Mouse (Mus musculus) adrenal gland, postnatal 4 days (tissue): ENCODE results near the gene Nufip1. TPM values are rescaled to one million over a fixed set of nuclear protein-coding genes. Genes with fewer than 3 reads are reported as not detected.
A peak's percentile ranks its signal among the peaks of the same experiment; 100 is the strongest.
"Not testable (repeated sequence)": the region's sequence is repeated elsewhere in the genome, so short reads cannot be mapped to it uniquely, and the experiment has no call there.

Source experiments
- DNase-seq, 2 experiments: peaks; one replicate each; pipeline ENCODE4 v3.0.0; 2021 to 2022; ENCODE audit warnings: low spot score in 2 of 2, mixed read lengths in 2 of 2
- total RNA-seq, 2 experiments: library from RNA; stranded (reverse); gene quantifications; 2 replicates each; pipeline ENCODE4 v1.2.3; 2021

Nufip1 gene
- total RNA-seq, 2 experiments from 2014 or later, result 11.9 to 12.5 TPM

DNA sequence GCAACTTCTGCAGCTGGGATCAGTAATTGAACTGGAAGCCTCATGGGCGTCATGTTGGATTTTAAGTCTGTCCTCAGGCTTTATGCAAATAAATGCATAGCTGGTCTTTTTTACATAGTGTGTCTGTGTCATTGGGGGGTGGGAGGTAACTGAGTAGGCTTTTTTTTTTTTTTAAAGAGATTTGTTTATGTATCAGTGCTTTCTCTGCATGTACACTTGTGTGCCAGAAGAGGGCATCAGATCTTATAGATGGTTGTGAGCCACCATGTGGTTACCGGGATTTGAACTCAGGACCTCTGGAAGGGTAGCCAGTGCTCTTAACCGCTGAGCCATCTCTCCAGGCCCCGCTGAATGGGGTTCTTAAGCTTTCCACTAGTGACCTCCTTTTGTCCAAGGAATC, 24.3 kb downstream of the Nufip1 start:
- DNase-seq, result no peak

DNA sequence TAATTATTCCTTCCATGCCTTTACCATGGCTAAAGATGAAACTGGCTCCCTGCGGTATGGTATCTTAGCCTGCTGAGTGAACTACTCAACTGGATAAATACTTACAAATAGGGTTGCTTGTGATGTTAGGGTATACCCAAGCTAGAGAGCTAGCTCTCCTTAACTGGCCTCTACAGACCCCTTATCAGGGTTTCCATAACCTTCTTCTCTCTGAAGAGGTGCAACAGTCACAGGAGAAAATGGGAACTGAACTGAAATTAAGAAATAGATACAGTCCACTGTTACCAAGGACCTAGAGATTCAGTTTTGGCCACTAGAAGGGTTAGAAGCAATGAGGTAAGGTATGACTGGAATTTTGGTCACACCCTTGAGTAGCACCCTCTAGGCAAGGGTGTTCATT, 34.6 kb downstream of the Nufip1 start:
- DNase-seq, result no peak

DNA sequence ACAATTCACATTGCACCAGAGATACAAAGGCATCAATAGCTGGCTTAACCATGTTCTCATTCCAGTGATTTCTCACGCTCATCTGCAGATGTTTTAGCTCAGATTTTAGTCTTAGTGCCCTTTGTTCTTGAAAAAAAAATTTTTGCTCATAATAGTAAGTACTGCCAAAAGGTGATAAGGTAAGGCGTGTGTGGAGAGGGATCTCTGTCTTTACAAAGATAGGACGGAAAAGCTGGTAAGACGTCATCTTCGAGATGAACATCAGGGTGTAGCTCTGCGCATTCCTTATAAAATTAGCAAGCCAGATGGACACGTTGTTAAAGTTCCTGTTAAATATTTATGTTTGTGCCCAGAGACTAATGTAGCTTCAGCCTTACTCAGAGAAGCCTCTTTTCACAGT, 35.2 kb downstream of the Nufip1 start:
- DNase-seq, result no peak

DNA sequence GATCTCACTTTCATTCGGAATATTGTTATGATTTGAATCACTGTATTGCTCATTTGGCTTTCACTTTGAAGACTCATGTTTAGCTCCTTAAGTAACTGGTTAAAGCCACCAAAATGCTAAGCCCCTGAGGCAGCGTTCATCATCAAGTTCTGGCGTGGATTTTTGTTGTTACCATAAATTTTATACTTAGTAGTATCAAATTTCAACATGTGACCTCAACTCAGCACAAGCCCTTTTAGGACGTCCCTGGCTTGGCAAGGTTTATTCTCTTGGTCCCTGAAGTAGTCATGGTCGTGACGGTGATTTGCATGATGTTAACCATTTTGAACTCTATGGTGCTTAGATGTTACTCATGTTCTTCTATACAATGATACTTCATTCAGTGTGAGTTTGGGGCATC, 36.4 kb downstream of the Nufip1 start:
- DNase-seq, result no peak

DNA sequence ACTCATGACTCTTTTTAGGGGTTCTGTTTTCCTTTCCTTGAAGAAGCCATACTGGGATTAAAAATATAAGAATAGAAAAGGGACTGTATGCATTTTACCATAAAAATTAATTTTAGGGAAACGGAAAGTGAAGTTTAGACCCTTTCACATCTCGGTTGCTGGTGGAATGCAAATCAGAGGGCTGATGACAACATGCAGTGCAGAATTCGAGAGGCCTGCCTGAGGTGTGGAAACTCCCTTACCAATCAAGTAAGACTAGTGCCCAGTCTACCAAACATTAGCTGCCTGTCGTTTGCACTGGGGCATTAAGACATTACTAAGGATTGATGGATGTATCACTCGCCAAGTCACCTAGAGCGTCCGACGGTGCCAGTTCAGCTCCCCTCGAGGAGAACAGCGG, 37.6 kb downstream of the Nufip1 start:
- DNase-seq, result no peak

DNA sequence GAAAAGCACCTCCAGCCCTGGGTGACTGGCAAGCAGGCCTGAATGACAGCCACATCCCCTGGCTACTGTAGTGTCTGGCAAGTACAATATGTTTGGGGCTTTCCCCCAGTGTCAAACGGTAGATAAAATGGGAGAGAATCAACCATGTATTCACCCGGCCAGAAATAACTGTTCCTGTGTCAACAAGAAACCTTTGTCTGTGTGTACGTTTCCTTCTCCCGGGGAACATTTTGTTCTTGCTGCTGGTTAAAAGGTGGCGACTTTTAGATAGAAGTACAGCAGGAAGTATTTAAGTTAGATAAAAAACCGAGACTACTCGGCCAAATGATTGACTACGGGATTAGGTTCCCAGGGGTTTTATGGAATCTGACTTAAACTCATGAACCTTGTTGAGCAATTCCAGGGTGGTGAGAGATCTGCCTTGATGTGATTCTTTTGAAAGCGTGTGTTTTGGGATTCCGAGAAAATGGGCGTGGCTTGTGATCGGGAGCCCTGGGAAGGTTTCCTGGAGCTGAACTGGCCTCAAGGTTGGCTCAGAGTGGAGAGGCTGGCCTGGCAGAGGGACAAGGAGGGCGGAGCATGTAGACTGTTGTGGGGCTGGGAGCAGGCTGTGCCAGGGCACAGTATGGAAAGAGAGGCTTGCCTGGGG, 39.0 kb downstream of the Nufip1 start:
- DNase-seq, result peak; percentile 48 to 80

DNA sequence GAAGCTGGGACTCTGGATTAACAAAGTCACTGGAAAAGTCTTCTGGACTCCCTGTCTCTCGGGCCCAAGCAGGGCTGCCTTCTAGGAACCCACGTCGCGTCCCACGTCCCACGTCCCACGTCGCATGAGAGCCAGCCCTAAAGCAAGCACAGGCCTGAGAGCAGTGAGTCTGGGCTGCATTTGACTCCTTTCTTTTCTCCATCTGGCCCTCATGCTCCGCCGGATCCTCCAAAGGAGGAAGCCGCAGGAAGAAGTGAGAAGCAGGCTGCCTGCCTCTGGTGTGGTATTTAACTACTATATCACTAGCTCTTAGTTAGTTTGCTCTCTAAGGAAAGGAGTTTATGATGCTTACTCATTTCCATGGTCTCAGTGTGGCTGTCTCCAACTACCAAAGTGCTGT, 39.8 kb downstream of the Nufip1 start:
- no peak for DNase-seq

DNA sequence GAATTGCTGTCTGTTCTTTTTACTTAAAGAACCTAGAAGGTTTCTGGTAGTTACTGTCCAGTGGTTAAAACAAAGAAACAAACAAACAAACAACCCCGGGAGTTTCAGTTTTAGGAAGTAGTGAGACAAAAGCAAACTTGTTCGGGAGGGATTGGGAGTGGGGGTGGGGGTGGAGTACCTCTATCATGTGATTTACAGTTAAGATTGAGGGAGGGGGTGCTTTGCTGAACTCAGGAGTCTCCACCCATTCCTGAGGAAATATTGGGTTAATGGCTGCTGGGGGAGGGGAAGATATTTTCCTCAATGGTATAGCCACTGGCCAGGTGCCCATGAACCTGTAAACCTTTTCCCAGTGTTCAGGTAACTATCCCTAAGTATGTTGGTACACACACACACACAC, 40.3 kb downstream of the Nufip1 start:
- no peak for DNase-seq

DNA sequence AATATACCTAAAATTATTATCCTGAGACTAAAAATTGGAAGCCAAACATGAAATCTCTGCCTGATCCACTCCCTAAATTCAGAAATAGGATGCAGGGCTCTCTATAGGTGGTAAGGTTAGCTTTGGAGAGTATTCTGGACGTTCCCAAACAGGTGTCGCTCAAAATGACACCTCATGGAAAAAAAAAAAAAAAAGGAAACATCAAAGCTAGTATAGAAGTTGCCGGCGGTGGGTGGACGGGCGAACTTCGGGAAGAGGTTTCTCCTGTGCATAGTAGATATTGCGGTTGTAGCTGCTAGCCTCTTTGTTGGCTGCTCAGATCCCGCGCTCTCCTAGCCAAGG, 41.1 kb downstream of the Nufip1 start:
- no peak for DNase-seq

DNA sequence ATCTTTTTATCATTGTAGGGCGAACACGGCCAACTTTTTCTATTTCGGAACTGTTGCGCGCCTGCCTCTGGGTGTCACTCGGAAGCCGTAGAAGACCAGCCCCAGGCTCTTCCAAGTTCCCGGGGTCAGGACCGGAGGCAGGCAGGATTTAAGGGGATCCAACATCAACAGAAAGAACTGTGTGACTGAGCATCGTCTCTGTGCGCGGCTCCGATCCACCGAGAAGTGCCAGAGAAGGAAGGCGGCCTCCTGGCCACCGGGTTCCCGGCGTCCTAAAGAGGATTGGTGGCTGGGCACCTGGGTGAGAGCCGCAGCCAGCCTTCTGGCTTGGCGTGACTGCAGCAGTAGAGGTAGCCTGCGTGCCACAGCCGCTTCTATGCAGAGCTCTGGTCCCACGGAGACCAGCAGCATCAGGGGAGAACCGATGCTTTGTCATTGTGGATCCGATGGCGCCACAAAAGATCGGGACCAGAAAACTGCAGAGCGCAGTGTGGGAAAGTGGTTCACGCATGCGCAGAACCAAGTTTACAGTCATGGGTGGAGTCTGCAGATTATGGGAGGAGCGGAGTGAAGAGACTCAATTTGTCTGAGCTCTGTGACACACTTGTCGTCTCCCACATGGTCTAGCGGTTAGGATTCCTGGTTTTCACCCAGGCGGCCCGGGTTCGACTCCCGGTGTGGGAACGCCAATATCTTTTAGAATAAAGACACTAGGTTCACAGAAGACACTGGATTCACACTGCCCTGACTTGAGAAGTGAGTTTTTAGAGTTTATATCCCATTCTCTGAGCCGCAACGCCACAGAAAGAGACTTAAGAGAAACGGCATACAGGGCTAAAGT, 41.7 kb downstream of the Nufip1 start:
- DNase-seq, result peak; percentile 86 to 89

DNA sequence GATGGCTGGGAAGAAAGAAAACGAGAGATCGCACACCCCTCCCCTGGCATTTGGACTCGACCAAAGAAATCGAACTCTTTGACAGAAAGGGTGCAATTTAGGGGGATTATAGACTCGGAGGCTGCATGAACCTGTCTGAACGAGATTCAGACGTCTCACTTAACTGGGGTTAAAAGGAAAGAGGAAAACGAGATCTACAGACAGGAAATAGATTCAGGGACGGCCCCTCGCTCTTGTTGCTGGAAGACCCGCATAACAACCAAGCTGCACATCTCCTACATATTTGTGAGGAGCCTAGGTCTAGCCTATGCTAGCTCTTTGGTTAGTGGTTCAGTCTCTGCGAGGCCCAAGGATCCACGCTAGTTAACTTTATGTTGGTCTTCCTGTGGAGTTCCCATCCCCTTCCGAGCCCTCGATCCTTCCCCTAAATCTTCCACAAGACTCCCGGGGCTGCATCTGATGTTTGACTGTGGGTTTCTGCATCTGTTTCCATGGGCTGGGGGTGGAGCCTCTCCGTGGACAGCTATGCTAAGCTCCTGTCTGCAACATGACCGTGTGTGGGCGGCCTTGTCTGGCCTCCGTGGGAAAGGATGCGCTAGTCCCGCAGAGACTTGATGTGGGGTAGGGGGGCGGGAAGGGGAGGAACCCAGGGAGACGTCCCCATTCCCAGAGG, 42.4 kb downstream of the Nufip1 start:
- DNase-seq, result no peak

DNA sequence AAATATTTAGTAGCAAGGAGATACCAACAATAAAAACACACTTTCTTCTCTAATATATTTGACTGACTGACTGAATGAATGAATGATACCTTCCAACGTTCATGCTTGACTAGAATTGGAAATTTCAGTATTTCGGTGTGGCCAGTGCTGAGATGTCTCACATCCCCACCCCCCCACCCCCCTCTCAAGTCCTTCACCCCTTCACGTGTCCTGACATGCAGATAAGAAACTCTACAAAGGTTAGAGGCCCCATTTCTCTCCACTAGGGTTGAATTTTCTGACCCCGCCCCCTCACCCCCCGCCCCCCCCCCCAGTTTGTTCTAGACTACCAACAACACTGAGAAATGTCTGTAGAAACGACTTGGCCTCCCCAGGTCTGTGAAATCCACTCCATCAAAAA, 43.1 kb downstream of the Nufip1 start:
- DNase-seq, result no peak

DNA sequence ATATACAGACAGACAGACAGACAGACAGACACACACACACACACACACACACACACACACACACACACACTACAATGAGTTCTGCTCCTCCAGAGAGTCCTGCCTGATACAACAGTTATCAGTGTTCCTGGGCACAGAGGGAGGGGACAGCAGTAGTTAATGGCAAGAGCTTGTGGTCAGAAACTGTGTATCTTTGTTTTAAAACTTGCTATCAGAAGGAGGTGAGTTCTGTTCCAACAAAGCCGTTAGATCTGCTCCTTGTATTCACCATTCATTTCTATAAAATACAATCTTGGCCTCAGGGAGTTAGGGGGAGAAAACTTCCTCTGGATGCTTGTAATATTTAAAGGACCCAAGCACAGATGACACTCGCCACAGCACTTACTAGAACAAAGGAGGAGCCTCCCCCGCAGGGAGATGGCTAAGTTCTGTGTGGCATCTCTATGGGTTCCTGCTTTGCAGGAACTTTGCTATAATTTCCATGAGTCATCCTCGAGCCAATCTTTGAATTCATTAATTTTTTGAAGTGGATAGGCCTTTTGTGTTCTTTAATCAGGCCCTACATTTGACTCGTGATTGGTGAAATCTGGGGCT, 47.6 kb downstream of the Nufip1 start:
- DNase-seq, result no peak

DNA sequence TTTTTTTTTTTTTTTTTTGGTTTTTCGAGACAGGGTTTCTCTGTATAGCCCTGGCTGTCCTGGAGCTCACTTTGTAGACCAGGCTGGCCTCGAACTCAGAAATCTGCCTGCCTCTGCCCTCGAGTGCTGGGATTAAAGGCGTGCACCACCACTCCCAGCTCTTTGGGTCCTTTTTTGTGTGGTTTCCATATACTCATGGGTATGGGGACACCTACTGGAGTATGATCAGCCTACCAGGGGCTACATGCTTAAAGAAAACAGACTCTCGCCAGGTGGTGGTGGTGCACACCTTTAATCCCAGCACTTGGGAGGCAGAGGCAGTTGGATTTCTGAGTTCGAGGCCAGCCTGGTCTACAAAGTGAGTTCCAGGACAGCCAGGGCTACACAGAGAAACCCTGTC, 49.9 kb downstream of the Nufip1 start:
- DNase-seq, result not testable (repeated sequence)

DNA sequence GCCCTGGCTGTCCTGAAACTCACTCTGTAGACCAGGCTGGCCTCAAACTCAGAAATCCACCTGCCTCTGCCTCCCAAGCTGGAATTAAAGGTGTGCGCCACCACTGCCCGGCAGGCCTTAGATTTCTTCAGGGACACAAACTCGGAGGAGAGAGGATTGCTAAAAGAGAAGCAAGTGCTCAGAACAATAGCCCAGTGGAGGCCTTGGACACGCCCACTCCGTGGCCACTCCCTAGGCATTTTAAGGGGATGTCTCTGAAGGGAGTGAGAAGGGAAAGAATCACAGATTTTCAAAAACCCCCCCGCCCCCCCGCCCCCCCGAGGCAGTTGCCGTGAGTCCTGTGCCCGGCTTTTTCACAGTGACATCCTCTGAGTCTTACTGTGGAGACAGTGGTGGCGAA, 53.5 kb downstream of the Nufip1 start:
- no peak for DNase-seq

DNA sequence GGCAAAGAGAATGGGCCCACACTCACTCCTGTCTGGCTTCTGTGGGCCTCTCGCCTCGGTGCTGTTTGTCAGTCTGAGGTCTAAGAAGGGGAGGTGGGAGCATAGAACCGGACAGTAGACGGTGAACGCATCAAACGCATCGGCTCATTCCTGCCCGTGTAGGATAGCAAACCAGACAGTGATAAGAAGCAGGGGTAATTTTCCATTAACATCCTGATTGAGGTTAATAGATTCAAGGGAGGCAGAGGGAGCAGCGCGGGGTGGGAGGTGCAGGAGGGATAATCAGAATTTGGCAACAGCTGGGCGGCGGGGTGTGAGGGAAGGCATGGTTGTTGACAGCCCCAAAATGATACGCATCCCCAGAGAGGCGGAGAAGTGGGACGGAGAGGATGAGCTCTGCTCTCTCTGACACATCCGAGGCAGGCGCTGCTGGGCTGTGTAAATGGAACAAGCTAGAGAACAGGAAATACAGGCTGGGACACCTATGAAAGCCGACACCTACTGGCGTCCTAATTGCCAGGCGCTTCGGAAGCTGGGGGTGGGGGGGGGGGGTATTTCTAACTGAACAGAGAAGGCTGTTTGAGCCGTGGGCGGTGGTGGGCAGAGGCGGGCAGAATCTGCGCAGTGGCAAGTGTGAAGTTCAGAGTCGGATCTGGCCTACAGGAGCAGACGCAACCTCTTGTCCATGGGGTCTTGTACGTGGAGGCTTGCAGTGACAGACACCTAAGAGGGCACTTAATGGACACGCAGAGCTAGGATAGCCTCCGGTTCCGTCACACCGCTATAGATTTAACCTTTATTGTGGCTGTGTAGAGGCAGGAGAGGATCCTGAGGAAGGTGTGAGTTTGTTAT, 54.4 kb downstream of the Nufip1 start:
- DNase-seq, result no peak

DNA sequence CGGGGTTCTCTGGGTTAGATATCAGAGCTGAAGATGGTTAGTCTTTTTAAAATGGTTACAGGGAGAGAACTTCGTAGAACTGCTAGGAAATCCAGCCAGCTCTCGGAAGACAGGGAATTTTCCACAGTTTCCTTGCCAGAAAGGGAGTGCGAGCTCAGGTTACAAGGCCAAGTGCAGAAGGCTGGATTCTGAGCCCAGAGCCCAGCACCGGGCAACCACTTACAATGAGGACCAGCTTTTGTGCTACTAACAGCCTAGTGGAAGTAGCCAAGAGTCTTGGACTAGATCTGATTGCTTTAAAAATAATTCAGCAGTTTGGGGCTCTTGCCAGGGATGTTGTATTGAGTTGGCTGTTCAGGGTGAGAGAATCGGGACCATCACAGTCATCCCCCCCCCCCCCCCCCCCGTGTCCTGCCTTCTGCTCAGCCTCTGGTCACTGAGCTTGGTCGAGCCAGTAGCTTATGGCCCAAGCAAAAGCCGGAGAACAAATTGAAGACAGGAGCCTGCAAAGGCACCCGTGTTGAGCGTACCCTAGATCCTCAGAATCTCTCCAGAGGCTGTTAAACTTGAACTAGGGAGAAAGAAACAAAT, 59.3 kb downstream of the Nufip1 start:
- no peak for DNase-seq

DNA sequence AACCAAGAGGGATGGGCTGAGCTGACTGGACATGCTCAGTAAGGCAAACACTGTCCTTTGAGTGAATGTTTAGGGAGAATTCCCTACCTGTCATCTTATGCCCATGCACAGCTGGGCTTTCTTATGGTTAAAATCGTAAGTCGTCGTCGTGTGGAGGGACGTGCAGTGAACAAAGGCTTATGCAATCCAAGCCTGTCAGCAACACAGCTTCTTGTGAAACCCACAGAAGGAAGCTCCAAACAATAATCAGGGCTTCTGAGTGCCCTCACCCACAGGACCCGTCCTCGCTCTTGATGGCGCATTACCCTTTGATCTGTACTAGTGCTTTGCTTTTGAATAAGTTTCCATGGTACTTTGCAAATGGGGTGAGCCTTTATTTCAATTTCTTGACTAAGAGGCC, 60.6 kb downstream of the Nufip1 start:
- DNase-seq, result no peak

DNA sequence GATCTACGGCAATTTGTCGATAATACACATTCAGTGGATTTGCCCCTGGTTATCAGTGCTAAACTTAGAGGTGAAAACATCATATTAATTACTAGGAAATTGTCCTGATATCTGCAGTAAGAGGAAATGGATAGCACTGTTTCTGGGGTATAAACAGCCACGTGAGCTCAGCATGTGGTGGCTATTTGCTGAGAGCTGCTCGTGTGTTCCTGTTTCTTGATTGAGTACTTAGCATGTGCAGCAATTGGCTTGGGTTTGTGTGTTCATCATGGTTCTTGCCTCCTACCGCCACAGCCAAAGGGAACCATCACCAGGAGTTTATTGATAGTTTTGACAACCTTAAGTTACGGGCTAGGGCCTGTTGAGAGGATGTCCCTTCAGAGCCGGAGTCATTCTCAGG, 63.6 kb downstream of the Nufip1 start:
- no peak for DNase-seq

DNA sequence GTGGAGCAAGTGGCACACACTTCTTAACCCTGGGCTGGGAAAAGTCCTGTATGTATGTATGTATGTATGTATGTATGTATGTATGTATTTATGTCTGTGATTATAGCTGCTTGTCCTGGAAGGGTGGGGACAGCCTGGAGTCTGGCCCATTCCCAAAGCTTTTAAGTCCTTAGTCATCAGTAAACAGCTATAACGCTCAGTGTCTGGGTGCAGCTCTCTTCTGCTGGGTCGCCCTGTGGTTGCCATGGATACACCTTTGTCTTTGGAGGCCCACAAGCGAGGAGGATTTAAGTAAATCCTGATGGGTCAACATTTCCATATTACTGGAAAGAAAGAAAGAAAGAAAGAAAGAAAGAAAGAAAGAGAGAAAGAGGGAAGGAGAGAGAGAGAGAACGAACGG, 65.1 kb downstream of the Nufip1 start:
- no peak for DNase-seq

DNA sequence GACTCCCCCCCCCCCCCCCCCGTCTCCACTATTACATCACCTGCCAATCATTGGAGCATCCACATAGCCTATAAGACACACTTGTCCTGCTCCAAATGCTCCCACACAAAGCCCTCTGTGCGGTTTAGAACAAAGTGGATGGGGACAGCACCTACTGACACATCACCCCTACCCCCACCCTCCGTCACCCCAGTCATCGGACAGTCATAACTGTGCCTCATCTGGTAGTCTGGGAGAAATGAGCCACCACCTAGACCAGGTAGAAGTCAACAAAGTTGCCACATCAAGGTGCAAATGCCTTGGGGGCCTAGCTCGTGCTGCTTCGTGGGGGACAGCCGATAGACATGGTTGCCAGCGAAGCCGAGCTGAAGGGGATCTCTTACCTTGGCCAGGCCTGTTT, 66.5 kb downstream of the Nufip1 start:
- DNase-seq, result no peak
